Mouse (Mus musculus) liver, embryonic 16.5 days (tissue): ENCODE measurements around the gene Jun. TPM values are rescaled to one million over a fixed set of nuclear protein-coding genes. Genes with fewer than 3 reads are reported as not detected.

Experiments
- ATAC-seq: fragments of 200-750 bp; cut with Nextera tagmentation; 2 replicates; pipeline ENCODE4 v1.8.0; 2017; ENCODE audit warnings: low read depth, mild to moderate bottlenecking, moderate number of reproducible peaks, moderate library complexity
- H3K27ac ChIP-seq: fragments of 300-500 bp; sonication (generic); 2 replicates; pipeline ENCODE4 v1.5.1; 2014; ENCODE audit warnings: mild to moderate bottlenecking, low read length
- H3K27me3 ChIP-seq: fragments of 300-500 bp; sonication (generic); 2 replicates; pipeline ENCODE4 v1.6.1; 2014; ENCODE audit warnings: low read depth, low read length, mixed read lengths; ENCODE audit not compliant: control insufficient read depth, insufficient read depth
- H3K36me3 ChIP-seq: fragments of 300-500 bp; sonication (generic); 2 replicates; pipeline ENCODE4 v1.6.1; 2014; ENCODE audit warnings: mild to moderate bottlenecking; ENCODE audit not compliant: control insufficient read depth, insufficient read depth
- H3K4me1 ChIP-seq: fragments of 300-500 bp; sonication (generic); 2 replicates; pipeline ENCODE4 v1.6.1; 2014; ENCODE audit warnings: low read depth, low read length, mixed read lengths; ENCODE audit not compliant: control insufficient read depth
- H3K4me2 ChIP-seq: fragments of 300-500 bp; sonication (generic); 2 replicates; pipeline ENCODE4 v1.6.1; 2014; ENCODE audit warnings: low read depth, low read length, mixed read lengths
- H3K4me3 ChIP-seq: fragments of 300-500 bp; sonication (generic); 2 replicates; pipeline ENCODE4 v1.5.1; 2014; ENCODE audit warnings: low read depth, mild to moderate bottlenecking, low read length
- H3K9ac ChIP-seq: fragments of 300-500 bp; sonication (generic); 2 replicates; pipeline ENCODE4 v1.6.1; 2014; ENCODE audit warnings: low read depth, low read length
- H3K9me3 ChIP-seq: fragments of 300-500 bp; sonication (generic); replicated peaks from 2 replicates; pipeline ENCODE4 v1.6.1; 2016; ENCODE audit warnings: low read length; ENCODE audit not compliant: control insufficient read depth
- WGBS: fragments of 180-500 bp; shearing (Covaris S2); extraction: QIAGEN DNeasy Blood & Tissue Kit; methylation state at CpG from one replicate; pipeline ENCODE4 v1.1.7; 2014; ENCODE audit not compliant: insufficient replicate concordance; 5-methylcytosine and 5-hydroxymethylcytosine counted together
- polyA plus RNA-seq: library from polyadenylated mRNA; unstranded; fragments of >200 nt; fragmentation: Nextera tagmentation; extraction: Ambion mirVana; gene quantifications from 2 replicates; pipeline ENCODE4 v1.2.1, GENCODE M21; 2015

The Jun gene
- polyA plus RNA-seq, 1 experiment from 2014 or later, result 5.5 TPM

GRCm38 (mm10) chr4:95094700-95095113 is 42.7 kb upstream of the Jun start:
- Histone ChIP-seq H3K4me1 (no peaks in the 10 kb centered on the region), H3K4me2 (no peak overlapping the region), H3K27me3 (no peaks in the 10 kb centered on the region), H3K9ac (no peak overlapping the region), H3K4me3 (no peak overlapping the region), H3K27ac (no peak overlapping the region), H3K9me3 (no peaks in the 10 kb centered on the region), H3K36me3 (no peaks in the 10 kb centered on the region)
- 27% methylated on average over 4 of the region's 4 CpGs for WGBS
- ATAC-seq, result no peak; the same call in 1 of the 2 replicates

- 65% methylated on average over 6 of the region's 6 CpGs for WGBS
- ATAC-seq, result no peak
These were observed 41.6 kb upstream of the Jun start for GRCm38 (mm10) chr4:95093615-95094014.

GRCm38 (mm10) chr4:95092516-95092915 is 40.5 kb upstream of the Jun start:
- Histone ChIP-seq H3K36me3 (no peaks in the 10 kb centered on the region), H3K4me2 (no peak overlapping the region), H3K9ac (no peak overlapping the region), H3K4me3 (no peak overlapping the region), H3K9me3 (no peaks in the 10 kb centered on the region), H3K27me3 (no peaks in the 10 kb centered on the region), H3K4me1 (no peaks in the 10 kb centered on the region), H3K27ac (no peak overlapping the region)
- 63% methylated on average over 4 of the region's 4 CpGs for WGBS
- ATAC-seq, result no peak

More at GRCm38 (mm10) chr4:95093615-95094014, 41.6 kb upstream of the Jun start:
- Histone ChIP-seq H3K4me1 (no peaks in the 10 kb centered on the region), H3K4me2 (no peak overlapping the region), H3K27me3 (no peaks in the 10 kb centered on the region), H3K27ac (no peak overlapping the region), H3K9ac (no peak overlapping the region), H3K4me3 (no peak overlapping the region), H3K9me3 (no peaks in the 10 kb centered on the region), H3K36me3 (no peaks in the 10 kb centered on the region)

- no peak for ATAC-seq
- 59% methylated on average over 4 of the region's 4 CpGs for WGBS
These were observed 39.5 kb upstream of the Jun start for GRCm38 (mm10) chr4:95091536-95091935.

DNA sequence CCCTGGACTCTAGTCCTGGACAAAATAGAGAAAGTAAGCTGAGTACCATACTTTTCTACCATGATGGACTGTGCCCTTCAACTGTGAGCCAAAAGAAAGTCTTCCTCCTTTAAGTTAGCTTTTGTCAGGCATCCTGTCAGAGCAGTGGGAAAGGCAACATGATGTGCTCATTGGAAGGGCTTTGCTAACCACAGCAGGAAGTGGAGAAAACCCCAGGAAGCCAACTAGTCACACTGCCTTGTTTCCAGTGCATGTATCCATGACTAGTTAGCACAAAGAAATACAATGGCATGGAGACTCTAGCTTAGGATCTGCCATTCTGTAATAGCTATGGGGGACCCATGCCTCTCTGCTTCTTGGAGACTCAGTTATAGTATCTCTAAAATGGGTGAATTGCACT is 37.9 kb upstream of the Jun start:
- H3K27ac ChIP-seq, result no peak overlapping the region
- H3K36me3 ChIP-seq, result no peaks in the 10 kb centered on the region
- no peak for ATAC-seq
- H3K9me3 ChIP-seq, result no peaks in the 10 kb centered on the region
- no peaks in the 10 kb centered on the region for H3K27me3 ChIP-seq
- H3K4me3 ChIP-seq, result no peak overlapping the region
- no peak overlapping the region for H3K4me2 ChIP-seq
- H3K9ac ChIP-seq, result no peak overlapping the region
- H3K4me1 ChIP-seq, result no peaks in the 10 kb centered on the region

More at GRCm38 (mm10) chr4:95091536-95091935, 39.5 kb upstream of the Jun start:
- Histone ChIP-seq H3K4me1 (no peaks in the 10 kb centered on the region), H3K36me3 (no peaks in the 10 kb centered on the region), H3K4me2 (no peak overlapping the region), H3K9me3 (no peaks in the 10 kb centered on the region), H3K27me3 (no peaks in the 10 kb centered on the region), H3K27ac (no peak overlapping the region), H3K4me3 (no peak overlapping the region), H3K9ac (no peak overlapping the region)

DNA sequence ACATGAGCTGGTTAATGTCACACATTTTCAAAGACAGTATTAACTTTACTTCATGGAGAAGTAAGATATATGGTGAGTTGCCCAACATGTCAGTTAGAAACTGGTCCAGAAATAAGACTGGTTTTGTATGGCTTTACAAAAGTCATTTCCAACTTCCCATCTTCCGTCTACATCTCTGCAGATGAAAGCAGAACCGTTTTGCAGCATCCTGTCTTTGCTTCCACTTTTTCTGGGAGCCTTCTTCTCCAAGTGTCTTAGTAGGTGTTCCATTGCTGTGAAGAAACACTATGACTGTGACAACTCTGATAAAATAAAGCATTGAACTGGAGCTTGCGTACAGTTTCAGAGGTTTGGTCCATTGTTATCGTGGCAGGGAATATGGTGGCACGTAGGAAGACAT is 37.0 kb upstream of the Jun start:
- H3K36me3 ChIP-seq, result no peaks in the 10 kb centered on the region
- no peak overlapping the region for H3K27ac ChIP-seq
- no peaks in the 10 kb centered on the region for H3K27me3 ChIP-seq
- H3K4me1 ChIP-seq, result no peaks in the 10 kb centered on the region
- H3K4me2 ChIP-seq, result no peak overlapping the region
- no peak for ATAC-seq
- no peak overlapping the region for H3K4me3 ChIP-seq
- H3K9ac ChIP-seq, result no peak overlapping the region
- 69% methylated on average over 5 of the region's 5 CpGs for WGBS
- H3K9me3 ChIP-seq, result no peaks in the 10 kb centered on the region

DNA sequence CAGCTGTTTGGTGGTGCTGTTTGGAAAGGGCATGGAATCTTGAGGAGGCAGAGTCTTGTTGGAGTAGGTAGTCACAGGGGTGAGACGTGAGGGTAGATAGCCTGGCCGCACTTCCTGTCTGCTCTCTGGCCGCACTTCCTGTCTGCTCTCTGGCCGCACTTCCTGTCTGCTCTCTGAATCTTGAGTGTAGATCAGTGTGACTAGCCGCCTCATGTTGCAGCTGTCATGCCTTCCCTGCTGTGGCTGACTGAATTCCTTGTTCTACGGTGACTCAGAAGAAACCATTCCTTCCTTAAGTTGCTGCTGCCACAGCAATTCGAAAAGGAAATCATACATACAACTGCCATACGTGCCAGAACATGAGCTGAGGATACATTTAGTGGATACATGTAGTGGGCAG is 31.9 kb upstream of the Jun start:
- WGBS, result 45% methylated on average over 8 of the region's 8 CpGs
- Histone ChIP-seq H3K36me3 (no peaks in the 10 kb centered on the region), H3K4me3 (no peak overlapping the region), H3K27ac (no peak overlapping the region), H3K27me3 (no peaks in the 10 kb centered on the region), H3K4me1 (no peaks in the 10 kb centered on the region; the same call in 1 of the 2 replicates), H3K4me2 (no peak overlapping the region), H3K9me3 (no peaks in the 10 kb centered on the region), H3K9ac (no peak overlapping the region)
- ATAC-seq, result no peak

DNA sequence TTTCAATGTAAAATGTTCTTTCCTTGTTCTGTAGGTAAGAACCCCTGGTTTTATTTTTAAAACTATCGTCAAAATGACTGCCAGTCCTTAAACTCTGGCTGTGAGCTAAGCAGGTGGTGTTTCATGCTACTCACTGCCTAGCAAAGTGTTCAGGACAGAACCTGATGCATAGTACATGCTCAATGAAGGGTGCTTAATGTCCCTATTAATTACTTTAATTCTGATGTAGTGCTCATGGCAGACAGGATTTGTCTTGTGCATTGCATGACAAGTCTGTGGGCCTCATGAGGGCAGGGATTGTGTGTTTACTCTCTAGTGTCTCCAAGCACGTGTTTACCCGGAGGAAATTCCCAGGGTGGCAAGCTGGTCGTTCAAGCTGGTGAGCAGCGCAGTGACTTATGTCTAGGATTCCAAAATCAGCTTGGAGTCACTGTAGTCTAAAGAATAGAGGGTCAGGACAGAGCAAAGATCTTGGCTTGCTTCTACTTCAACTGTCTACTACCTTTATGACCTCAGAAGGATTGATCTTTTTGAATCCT is 31.2 kb upstream of the Jun start:
- Histone ChIP-seq H3K9me3 (no peaks in the 10 kb centered on the region), H3K4me2 (no peak overlapping the region), H3K36me3 (no peaks in the 10 kb centered on the region), H3K4me3 (no peak overlapping the region), H3K4me1 (no peaks in the 10 kb centered on the region; the same call in 1 of the 2 replicates), H3K27me3 (no peaks in the 10 kb centered on the region), H3K9ac (no peak overlapping the region), H3K27ac (no peak overlapping the region)
- 65% methylated on average over 5 of the region's 5 CpGs for WGBS
- ATAC-seq, result no peak

- Histone ChIP-seq H3K4me1 (no peaks in the 10 kb centered on the region; the same call in 1 of the 2 replicates), H3K36me3 (no peaks in the 10 kb centered on the region), H3K9ac (no peak overlapping the region), H3K9me3 (no peaks in the 10 kb centered on the region), H3K4me3 (no peak overlapping the region), H3K27me3 (no peaks in the 10 kb centered on the region), H3K4me2 (no peak overlapping the region), H3K27ac (no peak overlapping the region)
- ATAC-seq, result peak; percentile 30; the same call in 1 of the 2 replicates
- 48% methylated on average over 4 of the region's 4 CpGs for WGBS
These were observed 30.6 kb upstream of the Jun start for GRCm38 (mm10) chr4:95082481-95083088.
